Mouse (Mus musculus) embryo, embryonic 10 days (tissue): ENCODE results near the gene Srgap2.

Experiments used
- DNase-seq: peaks from one replicate; pipeline ENCODE4 v3.0.0-alpha.2; 2015; ENCODE audit warnings: low spot score

The Srgap2 gene

DNA sequence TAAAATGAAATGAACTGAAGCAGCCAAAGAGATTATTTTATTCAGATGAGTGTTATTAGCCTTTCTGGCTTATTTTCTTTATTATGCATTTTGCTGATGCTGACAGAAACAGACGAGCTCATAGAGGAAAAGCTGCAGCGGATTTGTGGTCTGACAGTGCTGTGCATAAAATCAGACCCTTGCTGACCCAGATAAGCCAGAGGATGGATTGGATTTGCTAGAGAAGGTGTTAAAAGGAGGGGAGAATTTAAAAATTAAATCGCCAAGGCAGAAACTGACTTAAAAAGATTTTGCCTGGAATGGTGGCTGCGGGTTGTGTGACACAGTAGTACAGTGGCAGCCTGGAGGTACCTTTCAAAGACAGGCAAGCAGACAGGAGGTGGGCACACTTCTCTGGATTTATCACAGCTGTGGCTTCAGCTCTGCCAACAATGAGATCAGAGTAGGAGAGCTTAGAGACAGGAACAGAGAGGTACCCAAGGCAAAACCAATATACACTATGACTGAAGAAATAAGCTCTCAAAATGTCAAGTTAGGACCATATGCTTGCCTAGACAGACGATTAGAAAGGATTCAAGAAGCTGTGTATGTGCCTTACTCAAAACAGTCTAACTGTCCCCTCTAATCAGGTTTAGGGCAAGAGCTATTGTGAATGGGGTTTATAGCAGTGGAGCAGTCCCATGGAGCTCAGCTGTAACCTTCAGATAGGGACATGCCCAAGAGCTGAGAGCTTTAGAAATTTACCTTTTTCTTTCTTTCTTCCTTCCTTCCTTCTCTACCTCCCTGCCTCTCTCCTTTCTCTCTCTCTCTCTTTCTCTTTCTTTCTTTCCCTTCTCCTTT lies 109.1 kb downstream of the Srgap2 start:
- DNase-seq, result no peak

DNA sequence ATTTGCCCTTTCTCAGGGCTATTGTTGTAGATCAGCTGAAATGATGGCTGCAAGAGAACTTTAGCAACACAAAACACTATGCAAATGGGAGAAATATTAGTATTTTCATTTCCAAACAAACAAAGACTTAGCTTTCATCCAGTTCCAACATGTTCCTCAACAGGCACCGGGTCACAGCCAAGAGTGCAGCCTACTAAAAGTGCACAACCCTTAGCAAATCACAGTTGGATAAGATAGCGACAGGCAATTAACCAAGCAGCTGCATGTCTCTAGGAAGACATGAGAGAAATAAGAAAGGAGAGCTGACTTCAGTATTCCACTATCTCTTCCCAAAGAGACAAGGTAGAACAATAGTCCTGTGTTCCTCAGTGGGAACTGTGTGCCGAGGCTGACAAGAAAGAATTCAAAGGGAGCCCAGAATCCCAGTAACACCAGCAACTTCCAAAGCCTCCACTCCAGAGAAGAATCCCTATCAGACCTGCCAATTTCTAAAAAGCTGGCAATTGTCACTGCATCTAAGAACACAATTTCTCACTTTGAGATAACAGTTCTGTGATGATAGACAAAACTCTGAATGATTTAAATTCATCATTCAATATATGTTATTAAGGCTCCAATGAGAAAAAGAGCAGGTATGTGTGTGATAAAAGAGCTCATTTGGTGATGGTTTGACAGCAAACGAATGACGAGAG lies 109.9 kb downstream of the Srgap2 start:
- no peak for DNase-seq

DNA sequence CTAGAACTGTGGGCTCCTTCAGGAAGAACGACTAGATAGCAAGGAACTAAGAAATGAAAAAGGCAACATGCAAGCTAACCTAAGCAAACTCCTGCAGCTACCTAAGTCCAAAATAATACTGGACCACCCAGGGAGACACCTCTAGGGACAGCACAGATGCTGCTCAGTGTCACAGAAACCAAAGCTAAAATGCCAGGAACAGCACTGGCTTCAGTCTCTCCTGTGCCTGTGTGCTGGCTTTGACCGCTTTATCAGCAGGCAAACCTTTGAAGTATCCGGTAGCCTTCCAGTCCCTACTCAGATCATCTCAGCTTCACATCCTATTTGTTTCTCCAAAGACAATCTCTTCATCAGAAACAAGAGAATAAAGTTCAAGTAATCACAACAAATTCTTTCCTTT lies 123.6 kb downstream of the Srgap2 start:
- DNase-seq, result no peak

DNA sequence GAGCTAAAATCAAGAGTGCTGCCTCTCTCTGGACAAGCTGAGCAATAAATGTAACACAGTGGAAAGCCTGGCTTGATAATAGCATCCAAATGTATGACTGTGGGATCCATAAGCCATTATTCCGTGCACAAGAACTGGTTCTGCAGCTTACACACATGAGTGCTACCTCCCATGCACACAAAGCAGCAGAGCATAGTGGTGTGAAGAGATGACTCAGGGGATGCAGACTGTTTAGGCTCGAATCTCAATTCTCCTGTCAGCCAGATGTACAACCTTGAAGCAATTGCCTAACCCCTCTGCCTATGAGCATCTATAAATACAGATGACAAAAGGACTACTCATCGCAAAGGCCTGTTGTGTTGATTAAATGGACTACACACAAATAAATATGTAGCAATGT lies 126.3 kb downstream of the Srgap2 start:
- no peak for DNase-seq

DNA sequence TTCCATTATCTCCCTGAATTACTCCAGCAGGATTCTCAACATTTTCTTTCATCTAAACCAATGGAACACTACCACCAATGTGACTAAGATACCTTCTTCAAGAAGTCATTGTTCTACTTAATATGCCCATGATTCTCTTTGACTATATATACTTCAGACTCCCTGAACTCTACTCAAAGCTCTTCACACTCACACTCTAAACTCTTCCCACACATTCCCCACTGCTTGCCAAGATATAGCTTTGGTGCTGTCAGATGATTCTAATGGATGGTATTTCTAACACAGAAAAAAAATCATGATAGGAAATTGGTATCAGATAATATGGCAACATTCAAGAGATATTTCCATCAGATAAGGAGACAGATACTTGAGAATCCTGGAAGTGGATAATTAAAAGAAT lies 129.0 kb downstream of the Srgap2 start:
- no peak for DNase-seq

DNA sequence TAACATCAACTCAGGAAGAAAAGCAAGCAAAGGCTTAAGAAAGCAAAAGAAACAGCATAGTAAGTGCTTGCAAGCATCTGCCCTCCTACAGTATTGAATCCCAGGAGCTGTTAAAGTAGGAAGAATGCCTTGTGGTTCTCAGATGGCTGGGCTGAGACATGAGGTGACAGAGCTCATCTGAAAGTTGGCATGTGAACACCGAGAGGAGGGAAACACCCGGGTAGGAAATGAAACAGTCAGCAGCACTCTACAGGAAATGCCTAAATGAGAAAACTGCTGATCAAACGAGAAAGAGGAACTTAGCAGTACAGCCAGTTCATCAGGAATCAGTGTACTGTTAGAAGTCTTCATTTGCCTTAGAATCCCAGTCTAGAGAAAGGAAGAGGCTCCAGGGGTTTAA lies 142.7 kb downstream of the Srgap2 start:
- no peak for DNase-seq

DNA sequence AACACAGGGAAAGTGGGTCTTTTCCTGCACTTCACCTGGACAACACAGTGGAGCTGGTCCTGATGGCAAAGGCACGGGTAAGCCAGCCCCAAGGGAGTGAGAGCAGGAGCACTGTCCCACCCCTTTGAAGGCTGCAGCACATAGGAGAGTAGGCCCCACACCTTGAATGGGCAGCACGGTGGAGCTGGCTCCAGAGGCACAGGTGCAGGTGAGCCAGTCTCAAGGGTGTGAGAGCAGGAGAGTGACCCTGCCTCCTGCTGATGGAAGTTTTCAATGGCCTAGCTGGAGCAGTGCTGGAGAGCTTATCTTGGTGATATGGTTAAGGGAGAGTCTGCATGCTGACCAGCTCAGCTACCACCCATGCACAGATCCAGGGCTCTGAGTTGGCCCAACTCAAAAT lies 145.0 kb downstream of the Srgap2 start:
- no peak for DNase-seq

DNA sequence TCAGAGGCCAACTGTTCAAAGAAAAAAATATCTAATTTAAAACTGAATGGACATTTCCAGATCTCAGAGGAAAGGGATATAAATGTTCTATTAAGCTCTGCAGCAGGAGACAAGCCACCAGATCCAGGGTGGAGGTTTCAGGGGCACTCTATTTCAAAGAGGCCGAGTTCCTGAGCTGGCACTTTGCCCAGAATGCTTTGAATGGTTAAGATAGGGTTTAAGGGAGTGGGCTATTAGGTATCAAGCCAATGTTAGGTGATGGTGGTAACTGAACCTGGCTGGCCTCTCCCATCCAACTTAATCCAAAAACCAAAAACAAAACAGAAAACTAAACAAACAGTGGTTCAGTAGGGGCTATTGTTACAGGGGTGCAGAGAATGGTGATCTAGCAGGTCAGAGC lies 146.9 kb downstream of the Srgap2 start:
- no peak for DNase-seq

DNA sequence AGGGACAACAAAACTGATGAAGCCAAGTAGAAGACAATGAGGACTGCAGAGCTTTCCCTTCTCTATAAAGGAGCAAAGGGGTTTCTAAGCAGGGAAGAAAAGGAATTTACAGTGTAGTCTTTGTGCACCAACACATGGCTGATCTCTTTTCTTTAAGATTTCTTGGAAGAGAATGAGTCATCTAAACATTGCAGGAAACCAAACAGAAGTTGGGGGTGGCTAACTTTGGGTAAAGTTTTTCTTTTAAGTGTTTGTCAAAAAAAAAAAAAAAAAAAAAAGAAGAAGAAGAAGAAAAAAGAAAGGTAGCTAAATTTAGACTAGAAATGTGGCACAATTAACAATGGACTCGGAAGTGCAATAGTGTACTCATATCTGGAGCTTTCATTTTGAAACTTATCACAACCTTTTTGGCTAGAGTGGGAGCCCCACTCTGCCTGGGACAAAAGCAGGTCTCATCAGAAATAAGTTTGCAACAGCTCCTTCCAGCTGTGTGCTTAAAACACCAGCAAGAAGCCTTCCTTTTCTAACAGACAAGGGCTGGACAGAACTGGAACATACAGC lies 148.2 kb downstream of the Srgap2 start:
- DNase-seq, result no peak

DNA sequence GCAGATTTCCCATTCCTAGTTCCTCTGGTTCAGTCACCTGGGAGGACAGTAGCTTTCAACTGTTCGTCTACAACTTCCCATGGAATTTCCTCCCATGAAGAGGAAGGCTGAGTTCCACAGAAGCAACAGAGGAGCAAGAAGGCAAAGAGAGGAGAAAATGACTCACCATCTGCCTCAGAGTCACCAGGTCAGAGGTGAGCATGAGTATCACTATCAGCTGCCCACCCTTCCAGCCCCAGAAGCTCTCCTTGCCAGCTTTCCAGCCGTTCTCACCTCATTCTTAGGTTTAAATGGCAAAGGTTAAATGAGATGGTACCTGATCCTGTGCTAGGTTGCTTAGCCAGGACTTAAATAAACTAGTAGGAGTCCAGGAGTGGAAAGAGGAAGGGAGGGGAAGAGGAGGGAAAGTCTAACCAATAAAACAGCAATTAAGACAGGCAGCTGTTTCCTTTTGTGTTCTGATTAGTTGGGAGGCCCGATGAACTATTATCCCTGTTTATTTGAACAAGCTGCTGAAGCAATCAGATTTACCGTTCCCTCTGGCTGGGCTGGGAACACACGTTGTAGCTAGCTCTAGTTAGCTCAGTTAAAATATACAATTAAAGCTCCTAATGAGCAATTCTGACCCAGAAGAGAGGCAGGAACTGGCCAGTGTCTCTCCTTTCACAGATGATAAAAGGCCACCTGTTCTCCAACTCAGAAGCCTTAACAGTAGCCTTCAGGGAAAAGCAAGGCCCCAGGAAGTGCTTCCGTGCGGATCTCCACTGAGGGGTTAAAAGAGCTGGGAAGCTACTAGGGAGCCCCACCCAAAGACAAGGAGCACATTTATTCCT lies 148.9 kb downstream of the Srgap2 start:
- DNase-seq, result no peak

DNA sequence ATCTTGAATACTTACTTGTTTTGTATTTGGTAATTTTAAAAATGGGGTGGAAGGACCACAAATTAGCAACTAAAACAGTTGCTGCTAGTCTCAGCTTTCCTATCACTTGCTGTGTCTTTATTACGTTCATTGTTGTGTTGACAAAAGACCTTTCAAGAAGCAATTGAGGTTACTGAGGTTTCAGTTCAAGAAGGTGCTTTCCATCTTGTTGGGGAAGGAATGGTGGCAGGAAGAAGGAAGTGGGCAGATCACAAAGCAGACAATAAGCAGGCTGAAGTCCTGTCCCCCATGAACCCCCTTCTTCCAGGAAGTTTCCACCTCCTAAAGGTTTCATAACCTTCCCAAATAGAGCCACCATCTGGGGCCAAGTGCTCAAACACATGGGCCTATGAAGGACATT lies 161.3 kb downstream of the Srgap2 start:
- no peak for DNase-seq

DNA sequence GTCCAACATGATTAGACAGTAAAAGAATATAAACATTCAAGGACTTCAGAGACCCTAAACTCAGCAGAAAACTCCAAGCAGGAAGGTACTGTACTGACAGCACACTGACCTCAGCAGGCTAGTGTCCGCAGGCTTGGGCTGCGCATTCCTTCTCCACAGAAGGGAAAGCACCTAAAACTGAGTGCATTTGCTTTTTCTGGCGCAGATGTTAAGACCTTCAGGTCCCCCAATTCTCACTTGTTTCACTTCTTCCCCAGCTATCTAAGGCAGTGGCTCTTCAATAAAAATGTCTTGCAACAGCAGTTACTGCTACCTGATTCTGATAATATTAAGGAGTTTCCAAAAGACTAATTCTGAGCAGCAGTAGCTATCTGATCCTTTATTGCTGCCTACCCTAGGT lies 162.7 kb downstream of the Srgap2 start:
- no peak for DNase-seq

DNA sequence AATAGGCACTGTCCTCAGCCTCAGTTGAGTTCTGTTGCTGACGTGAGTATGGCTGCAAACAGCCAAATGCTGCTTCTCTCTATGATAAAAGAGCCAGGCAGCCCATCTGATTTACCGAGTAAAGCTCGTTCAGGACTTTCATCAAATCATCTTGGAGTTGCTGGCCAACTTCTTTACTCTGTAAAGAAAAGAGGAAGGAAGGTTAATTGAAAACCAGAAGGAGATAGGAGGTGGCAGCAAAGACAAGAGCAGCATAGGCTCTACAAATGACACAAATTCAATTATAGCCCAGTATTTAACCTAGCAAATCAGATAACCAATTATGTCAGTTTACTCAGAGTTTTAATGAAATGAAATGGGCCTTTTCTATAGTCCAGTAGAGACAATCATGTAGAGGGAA lies 163.3 kb downstream of the Srgap2 start:
- no peak for DNase-seq

DNA sequence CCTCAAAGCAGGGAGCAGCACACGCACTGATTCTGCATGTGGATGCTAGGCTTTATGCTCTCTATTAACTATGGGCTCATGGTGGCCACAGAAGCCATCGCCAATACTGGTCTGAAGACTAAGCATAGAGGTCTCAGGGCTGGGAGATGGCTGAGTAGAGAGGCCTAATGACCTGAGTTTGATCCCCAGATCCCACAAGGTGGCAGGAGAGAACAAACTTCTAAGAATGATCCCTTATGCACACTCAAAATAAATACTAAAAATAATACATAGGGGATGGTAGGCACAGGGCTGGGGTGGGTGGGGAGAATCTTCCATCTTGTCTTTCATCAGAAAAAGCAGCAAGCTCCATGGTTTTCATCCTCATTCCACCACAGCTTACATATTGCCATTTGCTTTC lies 165.1 kb downstream of the Srgap2 start:
- no peak for DNase-seq

DNA sequence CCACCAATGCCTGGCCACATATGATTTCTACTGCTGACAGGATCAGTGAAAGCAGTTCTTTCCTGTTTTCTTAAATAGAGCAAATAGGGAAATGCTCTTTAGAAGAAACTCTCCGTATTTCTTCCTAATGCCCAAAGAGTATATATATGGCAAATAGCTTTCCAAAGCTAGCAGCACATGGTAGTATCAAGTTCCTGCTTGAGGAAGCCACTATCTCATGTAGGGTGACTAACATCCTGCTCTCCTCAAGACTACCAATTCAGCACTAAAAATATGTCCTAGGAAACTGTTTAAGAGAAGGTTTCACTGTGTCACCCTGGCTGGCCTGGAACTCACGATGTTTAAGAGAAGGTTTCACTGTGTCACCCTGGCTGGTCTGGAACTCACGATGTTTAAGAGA lies 166.4 kb downstream of the Srgap2 start:
- no peak for DNase-seq

DNA sequence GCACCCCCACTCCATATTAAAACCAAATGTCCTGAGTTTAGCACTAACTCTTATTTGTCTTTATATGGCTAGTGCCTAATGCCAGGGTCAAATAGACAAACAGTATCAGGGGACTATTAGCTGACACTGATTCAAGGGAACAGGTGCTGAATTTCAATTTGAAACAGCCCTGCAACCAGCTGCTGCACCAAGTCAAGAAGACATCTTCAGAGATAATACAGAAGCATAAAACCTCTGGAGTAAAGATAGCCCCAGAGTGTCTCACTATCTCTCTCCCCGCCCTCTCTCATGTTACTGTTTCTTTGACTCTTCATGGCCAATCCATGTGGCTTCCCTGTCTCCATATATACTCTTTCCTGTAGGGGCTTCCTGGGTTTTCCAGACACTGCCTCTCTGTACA lies 167.5 kb downstream of the Srgap2 start:
- no peak for DNase-seq

DNA sequence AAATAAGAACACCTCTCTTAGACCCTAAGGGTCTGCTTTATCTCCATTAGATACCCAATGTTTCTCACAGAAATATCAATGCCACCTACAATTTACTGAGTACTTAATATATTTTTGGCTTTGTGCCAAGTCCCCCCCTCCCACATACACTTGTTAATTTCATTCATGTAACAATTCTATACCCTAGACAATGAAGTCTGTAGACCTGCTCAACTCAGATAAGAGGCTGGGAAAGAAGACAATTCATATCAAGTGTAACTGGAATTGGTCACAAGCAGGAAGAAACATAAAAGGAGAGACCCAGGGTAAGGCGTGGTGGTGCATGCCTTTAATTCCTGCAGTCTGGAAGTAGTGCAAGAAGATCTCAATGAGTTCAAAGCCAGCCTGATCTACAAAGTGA lies 169.9 kb downstream of the Srgap2 start:
- DNase-seq, result no peak

DNA sequence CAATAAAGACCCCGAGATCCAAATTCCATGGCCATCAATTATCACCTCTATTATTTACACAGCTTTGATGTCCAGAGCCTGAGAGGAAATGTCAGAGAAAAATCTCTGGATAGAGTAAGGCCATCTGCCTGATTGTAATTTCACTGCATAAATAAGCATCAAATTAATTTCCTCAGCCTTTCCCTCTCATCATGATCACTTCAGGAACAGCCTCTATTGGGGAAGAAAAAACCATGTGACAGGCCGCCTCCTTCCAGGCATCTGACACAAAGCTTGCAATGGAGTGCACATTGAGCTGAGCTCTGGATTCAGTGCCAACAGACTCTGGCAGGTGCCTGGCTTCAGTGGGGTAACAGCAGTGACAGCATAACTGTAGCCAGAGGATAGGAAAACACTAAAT lies 175.7 kb downstream of the Srgap2 start:
- DNase-seq, result no peak

DNA sequence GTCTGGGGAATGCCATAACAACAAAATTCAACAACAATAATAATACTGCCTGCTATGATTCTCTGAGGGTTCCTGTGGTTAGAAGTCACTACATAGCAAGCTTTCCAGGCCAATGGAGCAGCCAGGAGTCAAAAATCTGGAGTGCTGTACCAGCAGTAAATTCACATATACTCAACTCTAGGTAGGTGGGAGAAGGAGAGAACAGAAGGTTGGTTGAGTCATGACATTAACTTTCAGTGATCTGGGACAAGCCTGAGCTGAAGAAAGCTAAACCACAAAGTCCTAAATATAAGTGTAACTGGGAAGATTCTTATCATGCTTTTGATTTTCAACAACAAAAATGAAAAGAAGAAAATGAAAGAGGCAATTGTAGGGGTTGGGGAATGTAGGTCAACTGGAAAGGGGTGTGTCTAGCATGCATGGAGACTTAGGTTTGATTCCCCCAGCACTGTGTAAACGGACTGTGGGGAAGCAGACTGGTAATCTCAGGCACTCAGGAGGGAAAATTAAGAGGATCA lies 177.1 kb downstream of the Srgap2 start:
- no peak for DNase-seq

DNA sequence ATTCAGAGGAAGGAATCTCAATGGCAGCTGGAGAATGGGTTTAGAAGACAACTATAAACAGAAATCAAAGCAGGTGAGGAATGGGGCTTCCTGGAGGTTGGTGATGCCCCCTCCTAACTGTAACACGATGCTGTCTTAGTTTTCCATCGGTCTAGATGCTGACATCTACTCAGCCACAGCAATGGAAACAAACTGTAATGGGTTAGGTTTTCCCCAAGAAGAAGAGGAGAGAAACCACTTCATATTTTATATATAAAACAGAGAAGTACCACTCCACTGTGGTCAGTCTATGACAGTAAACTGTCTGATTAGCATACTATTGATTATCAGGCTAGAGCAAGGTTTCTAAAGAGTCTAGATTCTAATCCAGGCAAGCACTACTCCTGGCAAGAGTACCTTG lies 179.4 kb downstream of the Srgap2 start:
- DNase-seq, result no peak

DNA sequence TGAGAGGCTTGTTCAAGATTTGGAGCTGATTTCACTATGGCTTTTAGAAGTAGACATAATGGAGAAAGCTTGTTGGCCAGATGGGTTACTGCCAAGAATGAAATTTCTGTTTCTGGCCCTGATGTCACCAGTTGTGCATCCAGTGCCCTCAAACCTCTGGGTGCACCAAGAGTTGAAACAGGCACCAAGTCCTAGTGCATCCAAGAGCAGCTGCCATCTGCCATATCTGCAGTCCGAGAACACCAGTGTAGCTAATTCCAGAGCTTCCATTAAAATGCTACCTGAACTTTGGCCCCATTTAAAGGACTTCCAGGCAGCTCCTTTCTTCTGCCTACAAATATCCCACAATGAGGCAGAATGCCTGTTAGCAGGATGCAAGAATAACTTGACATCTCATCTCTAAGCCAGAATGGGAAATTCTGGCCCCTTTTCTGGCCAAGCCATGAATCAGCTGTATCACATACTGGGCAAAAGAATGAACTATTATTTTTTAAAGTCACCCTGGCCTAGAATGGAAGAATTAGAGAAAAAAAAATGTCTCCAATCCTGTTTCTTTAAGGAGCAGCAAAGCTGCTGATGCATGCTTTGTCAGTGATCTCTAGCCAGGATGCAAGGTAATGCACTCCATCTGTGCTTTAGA lies 180.1 kb downstream of the Srgap2 start:
- no peak for DNase-seq
